Mouse (Mus musculus): ENCODE measurements at regions not wholly inside any gene's neighbourhood (a gene's known extent, or its start where the extent isn't known, plus 50 kb on each side); places are given as distances from the start of the nearest gene placed in this dataset.
"Not testable (repeated sequence)": the region's sequence is repeated elsewhere in the genome, so short reads cannot be mapped to it uniquely, and the experiment has no call there.

DNA sequence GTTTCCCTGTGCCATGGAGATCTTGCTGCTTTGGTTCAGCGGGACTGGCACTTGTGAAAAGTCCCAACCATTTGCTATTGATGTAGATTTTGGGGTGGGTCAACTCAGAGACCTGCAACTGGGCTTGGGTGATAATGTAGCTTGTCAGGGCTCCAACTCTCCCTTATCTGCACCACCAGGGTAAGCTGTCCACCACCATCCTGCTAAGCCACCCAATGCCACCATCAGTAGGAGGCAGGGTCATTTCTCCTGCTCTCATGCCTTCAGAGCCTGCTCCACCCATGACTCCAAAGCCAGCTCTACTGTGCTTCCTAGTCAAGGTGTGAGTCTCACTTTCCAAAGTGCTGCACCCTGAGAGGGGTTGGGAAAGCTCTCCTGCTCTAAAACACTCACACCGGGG is 776.2 kb downstream of the Diaph2 start:
- DNase-seq = no peak

GRCm38 (mm10) chrX:130533171-130534156 is 783.9 kb downstream of the Diaph2 start:
- DNase-seq = no peak

- DNase-seq = not testable (repeated sequence)
These were observed 789.2 kb downstream of the Diaph2 start for GRCm38 (mm10) chrX:130538771-130539170.

GRCm38 (mm10) chrX:130548001-130548400 is 798.5 kb downstream of the Diaph2 start:
- no peak for DNase-seq

DNA sequence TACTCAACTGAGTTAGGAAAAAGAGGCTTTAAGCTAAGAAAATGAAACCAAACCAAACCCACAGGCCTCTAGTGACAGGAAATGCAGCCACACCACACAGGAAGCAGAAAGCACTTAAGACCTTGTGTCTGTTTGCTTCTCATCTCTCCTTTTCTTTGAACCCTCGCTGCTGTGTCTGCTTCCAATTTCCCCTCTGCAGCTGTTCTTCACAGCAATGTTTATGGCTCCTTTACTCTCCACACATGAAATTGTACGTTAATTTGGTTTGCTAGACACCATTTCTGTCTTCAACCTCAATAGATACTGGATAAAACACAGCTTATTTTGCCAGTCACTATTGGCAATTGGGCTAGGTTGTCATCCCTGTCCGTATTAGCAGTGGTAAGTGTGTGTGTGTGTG is 799.7 kb downstream of the Diaph2 start:
- DNase-seq = no peak

GRCm38 (mm10) chrX:130549925-130550324 is 800.4 kb downstream of the Diaph2 start:
- DNase-seq = no peak

GRCm38 (mm10) chrX:130557251-130557650 is 807.7 kb downstream of the Diaph2 start:
- DNase-seq = no peak

GRCm38 (mm10) chrX:130577706-130578105 is 828.2 kb downstream of the Diaph2 start:
- no peak for DNase-seq

DNA sequence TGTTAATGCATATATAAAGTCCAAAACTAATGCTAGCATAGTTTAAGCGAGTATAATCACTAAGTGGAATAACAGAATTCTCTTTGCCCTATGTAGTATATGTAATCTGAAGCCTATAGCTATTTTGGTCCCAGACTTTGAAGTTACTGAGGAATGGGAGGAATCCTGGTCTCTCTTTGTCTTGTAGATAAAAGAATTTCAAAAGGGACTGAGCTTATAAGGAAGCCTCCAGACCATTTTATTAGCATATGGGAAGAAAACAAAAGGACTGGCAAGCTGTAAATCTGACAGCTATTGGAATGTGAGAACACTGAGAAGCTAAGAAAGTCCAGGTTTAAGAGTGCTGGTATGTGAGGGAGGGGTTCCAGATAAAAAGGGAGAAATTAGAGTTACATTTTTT is 847.1 kb downstream of the Diaph2 start:
- DNase-seq = no peak

DNA sequence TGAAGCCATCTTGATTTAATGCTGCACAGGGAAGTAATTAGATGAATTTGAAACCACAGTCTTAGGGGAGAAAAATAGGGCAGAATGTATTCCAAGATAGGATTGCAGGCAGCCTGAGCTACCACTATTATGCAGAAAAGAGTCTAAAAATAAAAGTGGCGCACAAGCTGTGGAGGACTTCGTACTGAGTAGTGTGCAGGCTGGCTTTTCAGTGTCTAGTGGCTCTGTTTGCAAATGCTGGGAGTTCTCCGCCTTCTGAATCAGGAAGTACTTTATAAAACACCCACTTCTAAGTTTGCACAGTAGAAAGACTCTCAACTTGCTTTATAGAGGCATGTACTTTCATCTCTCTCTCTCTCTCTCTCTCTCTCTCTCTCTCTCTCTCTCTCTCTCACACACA is 852.4 kb downstream of the Diaph2 start:
- no peak for DNase-seq

GRCm38 (mm10) chrX:130638513-130638912 is 889.0 kb downstream of the Diaph2 start:
- DNase-seq = no peak

DNA sequence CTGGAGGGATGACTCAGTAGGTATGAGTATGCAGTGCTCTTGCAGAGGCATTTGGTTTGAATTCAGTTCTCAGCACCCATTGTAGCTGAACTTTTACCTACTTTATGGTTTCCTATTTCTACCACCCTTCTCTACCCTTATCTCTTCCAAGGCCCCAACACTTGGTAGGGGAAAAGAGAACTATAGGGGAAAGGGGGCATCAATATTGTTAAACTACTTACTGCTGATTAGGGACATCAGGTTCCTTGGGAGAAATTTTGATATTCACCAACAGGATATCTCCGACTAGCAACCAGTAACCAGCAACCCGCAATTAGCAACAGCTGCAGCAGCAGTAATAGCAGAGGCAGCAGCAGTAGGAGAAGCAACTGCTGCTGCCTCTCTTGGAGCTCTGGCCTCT is 906.3 kb downstream of the Diaph2 start:
- DNase-seq = no peak

DNA sequence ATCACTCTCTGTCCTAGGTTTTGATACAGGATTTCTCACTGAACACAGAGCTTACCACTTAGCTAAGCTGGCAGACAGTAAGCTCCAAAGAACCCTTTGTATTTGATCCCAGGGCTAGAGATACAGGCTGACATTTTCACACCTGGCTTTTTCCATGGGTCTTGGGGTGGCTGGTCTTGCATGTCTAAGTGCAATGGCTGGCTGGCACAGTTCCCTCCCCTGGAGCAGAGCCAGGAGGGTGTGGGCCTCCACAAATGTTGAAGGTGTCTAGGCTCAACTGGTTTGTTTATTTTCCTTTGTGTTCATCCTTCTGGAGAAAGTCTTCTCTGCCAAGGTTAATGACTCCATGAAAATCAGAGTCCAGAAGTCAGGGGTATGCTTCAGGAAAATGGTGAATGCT is 934.8 kb downstream of the Diaph2 start:
- peak; percentile 44 to 63 for DNase-seq

DNA sequence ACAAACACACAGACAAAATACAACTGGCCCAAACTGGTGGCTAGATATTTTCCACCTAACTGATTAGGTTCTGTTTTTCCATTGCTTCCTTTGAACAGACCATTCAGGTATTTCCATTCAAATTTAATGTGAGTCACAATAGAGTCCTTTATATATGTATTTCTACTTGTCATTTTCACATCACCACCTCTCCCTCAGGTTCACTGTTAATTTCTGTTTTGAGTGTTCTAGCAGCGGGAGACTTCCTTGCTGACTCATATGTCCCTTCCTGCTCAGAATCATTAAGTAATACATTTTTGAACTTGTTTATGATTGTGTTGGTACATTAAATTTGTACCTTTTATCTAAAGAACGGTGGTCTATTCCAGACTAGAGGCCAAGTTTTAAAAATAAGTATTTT is 959.4 kb downstream of the Diaph2 start:
- DNase-seq = no peak

GRCm38 (mm10) chrX:130744132-130744531 is 994.6 kb downstream of the Diaph2 start:
- not testable (repeated sequence) for DNase-seq
